Mouse (Mus musculus) naive thymus-derived CD4-positive, alpha-beta T cell, adult 2 months (primary cell): ENCODE measurements at regions not wholly inside any gene's neighbourhood (a gene's known extent, or its start where the extent isn't known, plus 50 kb on each side); places are given as distances from the start of the nearest gene placed in this dataset.
"Not testable (repeated sequence)": the region's sequence is repeated elsewhere in the genome, so short reads cannot be mapped to it uniquely, and the experiment has no call there.

Experiments used
- DNase-seq: peaks from one replicate; pipeline ENCODE4 v3.0.0-alpha.2; 2011; ENCODE audit warnings: low read depth

DNA sequence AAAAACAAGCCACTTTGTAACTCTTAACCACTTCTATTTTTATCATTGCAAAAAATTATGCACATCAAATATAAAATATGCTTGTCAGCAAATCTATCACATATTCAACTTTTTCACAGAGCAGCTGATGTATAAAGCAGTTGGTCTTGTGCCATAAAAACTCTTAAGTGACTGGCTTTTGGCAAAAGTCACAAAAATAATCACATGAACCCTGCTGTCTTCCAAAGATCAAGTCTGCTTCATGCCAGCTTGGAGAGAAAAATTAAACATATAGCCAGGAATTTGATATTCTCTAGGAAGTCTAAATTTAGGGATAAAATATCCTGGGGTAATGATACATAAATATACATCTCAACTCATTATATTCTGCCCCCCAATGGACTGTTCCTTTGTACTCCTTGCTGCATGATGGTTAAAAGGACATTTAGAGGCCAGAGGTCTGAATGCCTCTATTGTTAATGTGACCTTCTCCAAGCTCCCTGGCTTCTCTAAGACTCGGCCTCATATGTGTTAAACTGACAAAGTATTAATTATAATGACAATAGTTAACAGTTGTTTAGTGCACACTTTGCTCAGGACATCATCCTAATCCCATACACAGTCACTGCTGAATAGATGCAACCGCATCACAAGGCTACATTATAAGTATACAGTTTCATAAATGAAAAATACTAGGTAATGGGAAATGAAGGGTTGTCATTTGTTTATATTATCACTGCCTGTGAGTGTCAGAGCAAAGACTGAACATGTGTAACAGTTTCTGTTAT lies 422.9 kb upstream of the Hs3st1 start:
- no peak for DNase-seq

GRCm38 (mm10) chr5:40136740-40137285 lies 381.5 kb upstream of the Hs3st1 start:
- DNase-seq = no peak

GRCm38 (mm10) chr5:40124337-40124736 lies 369.1 kb upstream of the Hs3st1 start:
- no peak for DNase-seq

GRCm38 (mm10) chr5:40116849-40117248 lies 361.6 kb upstream of the Hs3st1 start:
- DNase-seq = no peak

DNA sequence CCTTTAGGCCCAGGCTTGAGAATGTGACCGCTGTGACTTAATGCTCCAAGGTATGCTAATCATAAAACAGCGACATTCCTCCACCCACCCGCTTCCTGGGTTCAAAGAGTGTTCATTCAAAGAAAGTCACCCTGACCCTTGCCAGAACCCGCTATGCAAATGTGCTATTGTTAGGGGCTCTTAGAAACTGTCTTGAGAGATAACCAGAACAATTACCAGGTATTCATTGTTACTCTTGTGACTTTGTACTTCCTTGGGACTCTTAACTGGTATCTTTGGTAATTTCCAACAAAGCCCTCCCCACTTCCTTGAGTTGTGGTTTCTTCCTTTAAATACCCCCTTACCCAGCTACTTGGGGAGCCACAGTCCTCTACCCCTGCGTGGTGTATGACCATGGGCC lies 334.3 kb upstream of the Hs3st1 start:
- not testable (repeated sequence) for DNase-seq

GRCm38 (mm10) chr5:40045288-40045687 lies 290.0 kb upstream of the Hs3st1 start:
- no peak for DNase-seq

GRCm38 (mm10) chr5:40034452-40034851 lies 279.2 kb upstream of the Hs3st1 start:
- no peak for DNase-seq

GRCm38 (mm10) chr5:40033686-40034085 lies 278.4 kb upstream of the Hs3st1 start:
- DNase-seq = no peak

DNA sequence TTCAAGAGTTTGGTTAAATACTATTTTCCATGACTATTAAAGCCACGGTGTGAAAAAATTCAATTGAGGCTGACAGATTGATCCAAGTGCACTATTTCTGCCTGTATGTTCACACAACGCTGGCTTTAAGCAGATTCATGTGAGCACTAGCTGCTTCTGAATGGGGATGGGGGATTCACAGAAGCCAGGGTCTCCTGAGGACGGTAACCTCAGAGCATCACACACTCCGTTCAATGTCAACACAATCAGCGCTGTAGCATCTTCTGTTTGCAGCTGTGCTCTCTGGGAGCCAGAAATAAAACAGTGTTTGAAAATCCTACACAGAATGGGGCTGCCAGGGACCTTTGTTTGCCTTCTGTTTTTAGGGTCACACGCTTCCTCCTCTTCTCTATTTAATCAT lies 275.0 kb upstream of the Hs3st1 start:
- DNase-seq = no peak

DNA sequence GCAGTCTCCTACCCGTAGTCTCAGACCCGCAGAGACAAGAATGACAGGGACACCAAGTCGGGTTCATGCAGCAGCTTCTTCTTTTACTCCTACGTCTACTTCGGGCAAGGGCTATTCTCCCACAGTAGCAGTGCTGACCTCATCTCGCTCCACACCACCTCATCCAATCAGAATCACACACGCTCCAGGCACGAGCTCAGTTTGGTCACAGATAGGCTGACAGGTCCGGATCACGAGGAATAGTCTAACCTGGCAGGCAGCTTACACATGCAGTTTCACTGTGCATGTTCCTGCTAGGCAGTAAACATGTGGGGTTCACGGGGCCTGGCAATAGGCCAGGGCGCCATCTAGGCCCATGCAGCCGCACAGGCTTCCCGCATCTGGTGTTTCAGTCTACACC lies 260.7 kb upstream of the Hs3st1 start:
- DNase-seq = no peak

DNA sequence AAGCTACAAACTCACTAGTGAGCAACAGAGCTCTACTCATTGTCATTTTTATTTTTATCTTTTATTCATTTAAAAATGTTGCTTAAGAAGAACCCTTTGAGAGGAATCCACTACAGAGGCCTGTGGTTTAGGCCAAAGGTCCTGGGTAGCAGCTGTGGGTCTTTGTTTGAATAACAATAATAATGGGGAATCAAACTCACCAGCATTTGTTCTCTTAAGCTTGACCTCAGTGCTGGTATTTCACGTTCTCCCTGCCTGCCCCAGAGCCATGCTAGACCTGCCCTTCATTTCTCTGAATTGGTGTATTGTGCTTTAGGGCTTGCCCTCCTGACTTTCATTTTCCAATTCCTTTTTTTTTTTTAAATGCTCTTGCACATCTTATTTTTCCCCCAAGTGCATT lies 232.8 kb upstream of the Hs3st1 start:
- no peak for DNase-seq

DNA sequence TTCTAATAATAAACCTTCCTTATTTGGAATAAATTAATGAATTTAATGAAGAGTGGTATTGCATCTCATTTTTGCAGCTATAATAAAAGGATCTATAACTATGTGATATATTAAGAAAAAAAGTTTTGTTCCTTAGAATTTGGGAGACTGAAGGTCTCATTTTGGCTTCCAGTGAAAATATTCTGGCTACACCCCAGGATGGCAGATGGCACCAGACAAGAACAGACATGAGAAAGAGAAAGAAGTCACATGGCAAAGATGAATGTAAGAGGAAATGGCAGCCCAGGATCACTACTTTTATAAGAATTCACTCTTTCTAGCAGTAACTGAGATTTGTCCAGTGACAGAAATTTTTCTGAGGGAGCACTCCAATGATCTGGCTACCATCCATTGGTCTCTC lies 209.1 kb upstream of the Hs3st1 start:
- DNase-seq = no peak

GRCm38 (mm10) chr5:39960981-39961380 lies 205.7 kb upstream of the Hs3st1 start:
- DNase-seq = peak; percentile 1

- no peak for DNase-seq
Observed at GRCm38 (mm10) chr5:39935564-39935963, 180.3 kb upstream of the Hs3st1 start.

- DNase-seq = no peak
Observed at GRCm38 (mm10) chr5:39931890-39932289, 176.6 kb upstream of the Hs3st1 start.

DNA sequence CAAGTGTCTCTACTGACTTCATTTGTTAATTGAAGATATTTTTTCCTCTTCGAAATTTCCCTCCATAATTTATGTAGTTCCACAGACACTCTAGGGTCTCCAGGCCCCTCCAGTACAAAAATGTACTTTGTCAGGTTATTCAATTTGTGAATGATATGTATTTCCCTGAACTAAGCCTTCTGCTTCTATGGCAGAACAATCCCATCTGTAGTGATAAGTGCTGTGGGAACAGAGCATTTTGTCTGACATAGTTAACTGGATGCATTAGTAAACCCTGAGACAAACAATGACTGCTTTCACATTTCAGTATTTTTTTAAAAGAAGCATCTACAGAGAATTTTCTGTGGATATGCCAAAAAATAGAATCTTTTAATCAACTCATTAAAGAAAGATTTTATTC lies 154.1 kb upstream of the Hs3st1 start:
- no peak for DNase-seq

DNA sequence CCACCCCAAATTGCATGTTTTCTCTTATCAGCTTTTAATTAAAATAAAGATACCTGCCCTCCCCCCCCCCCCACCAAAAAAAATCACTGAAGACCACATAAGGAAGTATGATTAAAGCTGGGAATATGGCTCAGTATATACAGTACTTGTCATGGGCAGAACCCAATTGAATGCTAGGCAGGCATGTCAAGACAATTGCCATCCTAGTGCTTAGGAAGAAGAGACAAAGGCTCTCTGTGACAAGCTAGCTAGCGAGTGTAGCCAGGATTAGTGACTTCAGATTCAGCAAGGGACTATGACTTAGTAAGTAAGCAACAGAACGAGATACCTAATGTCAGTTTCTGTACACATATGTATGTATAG lies 116.4 kb upstream of the Hs3st1 start:
- DNase-seq = no peak

DNA sequence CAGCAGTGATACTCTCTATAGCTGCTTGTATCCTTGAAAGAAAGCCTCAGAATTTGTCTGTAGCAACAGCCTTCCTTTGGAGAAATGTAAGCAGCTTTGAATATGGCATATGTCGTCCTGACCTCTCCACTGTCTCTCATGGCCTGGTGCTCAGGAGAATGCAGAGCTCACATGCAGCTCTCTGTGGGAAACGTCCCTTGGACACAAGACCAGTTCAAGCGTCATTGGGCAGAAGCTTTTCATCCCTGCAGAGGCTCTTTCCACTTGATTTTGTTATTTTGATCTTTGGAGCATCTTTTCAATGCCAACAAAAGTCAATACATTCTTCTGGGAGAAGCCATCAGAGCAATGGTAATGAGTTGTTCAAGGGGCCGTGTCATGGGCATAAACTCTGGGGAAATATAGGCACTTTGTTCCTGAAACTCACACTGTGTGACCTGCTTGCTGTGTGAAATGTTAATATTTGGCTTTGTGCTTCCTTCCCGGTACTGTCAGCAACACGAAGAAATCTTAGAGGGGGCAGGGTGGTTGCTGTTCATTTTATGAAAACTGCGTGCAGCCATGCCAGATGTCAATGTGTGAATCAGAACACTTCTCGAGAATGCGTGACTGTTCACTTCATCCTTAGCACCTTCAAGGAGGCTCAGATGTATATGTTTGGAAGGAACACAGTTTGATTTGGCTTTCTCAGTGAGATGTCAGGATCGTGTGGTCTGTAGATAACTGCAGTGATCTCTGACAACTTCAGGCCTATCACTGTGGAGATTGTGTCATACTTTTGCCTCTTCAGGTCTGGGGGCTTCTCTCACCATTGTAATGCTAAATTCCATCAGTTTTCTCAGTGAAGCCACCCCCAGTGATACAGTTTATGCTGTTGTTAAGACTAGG lies 115.8 kb upstream of the Hs3st1 start:
- DNase-seq = no peak

DNA sequence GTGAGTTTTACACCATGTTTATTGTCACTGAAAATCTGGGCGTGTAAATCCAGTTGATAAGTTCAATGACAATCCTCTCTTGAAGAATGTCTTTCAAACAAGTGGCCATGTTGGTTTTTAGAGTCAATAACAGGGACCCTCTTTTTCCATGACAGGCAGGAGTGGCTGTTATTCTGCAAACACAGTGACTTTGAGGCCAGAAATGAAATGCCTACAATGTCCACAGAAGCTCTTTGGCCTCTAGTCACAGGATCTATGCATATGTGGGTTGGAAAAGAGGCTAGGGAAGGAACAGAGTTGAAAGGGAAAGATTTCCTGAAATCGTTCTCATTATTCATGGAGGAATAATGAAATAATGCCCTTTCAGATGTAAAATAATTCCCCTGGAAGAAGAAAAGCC lies 101.9 kb upstream of the Hs3st1 start:
- no peak for DNase-seq

DNA sequence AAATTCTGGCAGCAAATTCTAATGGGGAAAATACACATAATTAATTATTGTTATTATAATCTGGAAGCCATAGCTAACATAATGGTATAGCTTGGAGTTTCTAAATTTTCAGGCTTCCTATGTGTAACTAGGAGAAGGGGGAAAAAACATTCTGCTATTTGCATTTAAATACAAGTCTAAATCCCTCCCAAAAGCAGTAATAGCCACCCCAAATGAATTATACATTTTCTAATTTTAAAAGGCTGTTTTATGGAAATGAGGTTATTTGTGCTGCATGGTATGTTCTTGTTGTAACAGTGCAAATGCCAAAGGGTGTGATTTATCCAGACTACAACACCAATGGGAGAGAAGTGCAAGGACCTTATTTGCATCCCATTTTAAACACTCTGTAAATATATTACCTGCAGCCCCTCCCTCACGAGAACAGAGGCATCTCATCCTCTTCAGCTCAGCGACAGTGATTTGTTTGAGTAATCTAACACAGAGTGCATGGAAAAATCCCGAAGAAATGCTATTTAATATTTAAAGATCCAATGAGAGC lies 101.4 kb upstream of the Hs3st1 start:
- DNase-seq = no peak

- DNase-seq = no peak
Observed at GRCm38 (mm10) chr5:39855685-39856615, 100.7 kb upstream of the Hs3st1 start.

DNA sequence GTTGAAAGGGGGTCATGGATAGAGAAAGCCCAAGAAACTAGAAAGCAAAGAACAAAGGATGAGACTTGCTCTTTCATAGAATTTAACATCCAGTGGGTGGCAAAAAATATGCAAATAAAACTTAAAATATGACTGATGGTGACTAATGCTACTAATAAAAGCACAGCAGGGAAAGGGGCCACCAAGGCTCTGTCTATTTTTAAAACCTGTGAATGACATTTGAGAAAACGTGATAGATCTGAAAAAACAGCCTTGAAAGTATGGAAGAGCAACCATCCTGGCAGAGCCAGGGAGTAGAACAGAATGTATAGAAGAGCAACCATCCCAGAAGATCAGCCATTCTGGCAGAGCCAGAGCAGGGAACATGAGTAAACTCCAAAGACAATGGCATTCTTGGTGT lies 91.9 kb upstream of the Hs3st1 start:
- DNase-seq = no peak
